Mouse (Mus musculus) cerebellum, postnatal 10 days (tissue): ENCODE results near the gene Atp8a2.
"Not testable (repeated sequence)": the region's sequence is repeated elsewhere in the genome, so short reads cannot be mapped to it uniquely, and the experiment has no call there.

Source experiments
- DNase-seq, 2 experiments: peaks; one replicate each; pipeline ENCODE4 v3.0.0; 2021; ENCODE audit warnings: mixed read lengths in 2 of 2

The Atp8a2 gene

DNA sequence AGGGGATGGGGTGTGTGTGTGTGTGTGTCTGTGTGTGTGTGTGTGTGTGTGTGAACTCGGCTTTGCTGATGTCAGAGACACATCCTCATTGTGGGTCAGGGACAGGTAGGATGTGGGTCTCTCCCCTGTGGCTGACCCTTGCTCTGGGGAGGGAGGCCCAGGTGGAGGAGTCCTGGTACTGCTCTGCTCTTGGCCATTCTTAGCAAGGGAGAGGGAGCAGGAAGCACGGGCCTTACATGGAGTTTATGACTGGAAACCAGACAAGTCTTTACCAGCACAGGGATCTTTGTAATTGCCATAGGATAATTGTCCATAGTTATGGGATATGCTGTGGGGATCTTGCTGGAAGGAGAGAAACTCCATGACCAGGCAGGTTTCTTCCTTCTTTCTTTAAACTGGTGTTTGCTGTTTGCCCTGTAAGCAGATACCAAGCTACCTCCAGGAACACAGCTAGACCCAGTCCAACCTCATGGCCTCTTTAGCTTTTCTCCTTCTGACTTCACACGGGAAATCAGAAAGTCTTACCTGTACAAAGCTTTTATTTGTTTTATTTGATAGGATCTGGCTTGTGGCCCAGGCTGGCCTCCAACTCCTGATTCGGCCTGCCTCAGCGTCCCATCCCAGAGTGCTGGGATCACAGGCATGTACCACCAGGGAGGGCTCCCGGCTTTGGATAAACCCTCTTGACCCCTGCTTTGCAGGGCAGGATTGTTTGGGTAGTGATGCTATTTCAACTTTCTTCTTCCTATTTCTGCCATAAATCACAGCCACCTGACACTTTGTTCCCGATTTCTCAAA, 557.9 kb downstream of the Atp8a2 start:
- DNase-seq = no peak

DNA sequence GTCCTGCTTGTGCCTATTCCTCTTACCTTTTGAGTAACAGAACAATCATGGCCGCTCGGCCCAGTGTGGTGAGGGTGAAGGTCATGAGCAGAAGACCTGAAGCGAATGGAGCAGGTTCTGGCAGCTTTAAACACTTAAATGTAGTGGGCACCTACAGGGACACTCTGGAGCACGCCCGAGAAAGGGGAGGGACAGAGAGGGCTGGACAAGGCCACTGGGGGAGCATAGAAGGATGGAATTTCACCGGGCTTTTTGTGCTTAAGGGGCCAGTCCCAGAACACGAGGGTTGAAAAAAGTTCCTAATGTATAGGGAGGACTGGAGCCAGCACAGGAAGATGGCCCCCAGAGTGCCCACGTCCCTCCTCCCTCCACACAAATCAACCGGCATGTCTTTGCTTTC, 563.0 kb downstream of the Atp8a2 start:
- DNase-seq = no peak

DNA sequence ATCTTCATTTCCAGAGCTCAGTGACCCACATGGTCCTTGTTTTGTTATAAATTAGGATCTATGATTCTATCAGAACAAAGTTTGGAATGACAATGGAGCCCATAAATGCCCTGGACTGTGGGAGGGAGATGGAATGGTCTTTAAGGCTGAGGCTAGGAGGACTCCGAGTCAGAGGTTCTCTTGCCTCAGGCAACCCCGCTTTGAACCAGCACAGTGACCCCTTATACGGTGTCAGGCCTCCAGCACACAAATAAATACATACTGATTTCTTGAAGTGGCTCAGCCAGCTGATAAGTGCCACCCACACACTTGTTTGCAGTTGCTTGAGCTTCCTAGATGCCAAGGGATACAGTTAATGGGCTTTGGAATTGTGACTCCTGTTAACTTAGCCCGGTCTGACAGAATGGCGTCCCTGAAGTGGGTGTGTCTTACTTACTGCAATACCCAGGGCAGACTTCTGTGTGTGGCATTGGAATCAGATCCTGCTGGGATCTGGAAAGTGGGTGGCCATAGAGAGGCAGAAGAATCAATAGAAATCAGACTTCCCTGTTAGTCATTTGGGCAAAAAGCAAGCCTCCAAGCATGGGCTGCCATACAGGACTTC, 563.6 kb downstream of the Atp8a2 start:
- no peak for DNase-seq

DNA sequence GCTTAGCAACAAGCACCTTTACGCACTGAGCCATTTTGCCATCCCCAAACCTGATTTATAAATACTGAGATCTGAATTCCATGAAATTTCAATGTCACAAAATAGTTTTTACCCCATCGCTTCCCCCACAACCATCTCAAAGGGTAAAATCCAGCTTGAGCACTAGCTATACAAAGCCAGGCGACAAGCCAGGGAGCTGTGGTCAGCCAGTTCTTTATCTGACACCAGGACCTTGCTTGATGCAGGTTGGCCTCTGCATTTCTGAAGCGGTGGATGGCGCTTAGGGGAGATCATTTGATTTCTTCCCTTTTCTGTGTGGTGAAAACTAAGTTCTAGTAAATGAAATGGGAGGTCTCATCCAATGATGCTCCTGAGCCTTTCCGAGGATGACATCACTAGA, 564.9 kb downstream of the Atp8a2 start:
- no peak for DNase-seq

DNA sequence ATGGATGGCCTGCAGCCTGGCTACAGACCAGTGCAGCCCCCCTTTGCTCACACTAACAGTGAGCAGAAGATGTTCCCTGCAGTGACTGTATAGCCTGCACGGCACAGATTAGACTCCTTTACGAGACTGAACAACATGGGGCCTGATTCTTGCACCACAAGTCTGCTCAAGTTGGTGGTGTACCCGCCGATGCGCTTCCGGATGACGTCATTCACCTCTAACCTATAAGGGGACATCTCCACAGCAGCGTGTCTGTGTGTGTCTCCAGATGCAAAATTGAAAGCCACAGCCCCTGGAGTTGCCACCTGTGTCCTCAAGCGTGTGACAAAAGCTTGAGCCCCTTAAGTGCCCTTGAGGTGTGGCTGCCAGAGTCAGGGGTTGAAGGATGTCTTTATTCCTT, 566.9 kb downstream of the Atp8a2 start:
- no peak for DNase-seq

DNA sequence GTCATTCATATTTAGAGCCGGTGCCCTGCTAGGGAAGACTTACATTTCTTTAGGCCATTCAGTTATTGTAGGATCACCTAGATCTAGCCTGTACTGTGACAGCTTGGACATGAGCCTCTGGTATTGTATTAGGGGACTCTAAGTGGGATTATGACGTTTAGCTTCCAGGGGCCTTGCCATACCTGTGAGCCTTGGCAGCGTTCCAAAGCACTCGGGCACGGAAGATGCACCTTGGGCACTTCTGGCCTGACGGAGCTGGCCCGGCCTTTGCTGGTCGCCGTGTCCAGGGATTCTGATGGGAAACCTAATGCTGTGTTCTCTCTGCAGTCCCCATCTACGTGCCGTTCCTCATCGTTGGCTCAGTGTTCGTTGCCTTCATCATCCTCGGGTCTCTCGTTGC, 567.7 kb downstream of the Atp8a2 start:
- peak; percentile 23 to 33 for DNase-seq

DNA sequence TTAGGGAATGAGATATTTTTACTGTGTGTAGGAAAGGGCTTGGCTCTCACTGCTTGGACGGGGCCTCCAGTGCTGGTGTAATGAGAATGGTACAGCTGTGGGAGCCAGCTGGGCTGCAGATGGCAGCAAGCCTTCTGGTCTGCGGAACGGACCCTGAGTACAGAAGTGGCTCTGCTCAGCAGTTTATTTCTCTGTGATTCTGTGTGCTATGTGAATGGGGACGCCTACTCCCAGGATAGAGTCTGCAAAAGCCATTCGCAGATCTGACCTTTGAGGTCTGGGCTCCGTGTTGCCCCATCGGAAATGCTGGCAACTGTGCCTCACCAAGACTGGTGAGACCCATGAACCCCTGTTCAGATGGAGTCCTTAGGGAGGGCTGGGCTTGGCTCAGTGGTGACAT, 569.2 kb downstream of the Atp8a2 start:
- peak; percentile 37 to 56 for DNase-seq

DNA sequence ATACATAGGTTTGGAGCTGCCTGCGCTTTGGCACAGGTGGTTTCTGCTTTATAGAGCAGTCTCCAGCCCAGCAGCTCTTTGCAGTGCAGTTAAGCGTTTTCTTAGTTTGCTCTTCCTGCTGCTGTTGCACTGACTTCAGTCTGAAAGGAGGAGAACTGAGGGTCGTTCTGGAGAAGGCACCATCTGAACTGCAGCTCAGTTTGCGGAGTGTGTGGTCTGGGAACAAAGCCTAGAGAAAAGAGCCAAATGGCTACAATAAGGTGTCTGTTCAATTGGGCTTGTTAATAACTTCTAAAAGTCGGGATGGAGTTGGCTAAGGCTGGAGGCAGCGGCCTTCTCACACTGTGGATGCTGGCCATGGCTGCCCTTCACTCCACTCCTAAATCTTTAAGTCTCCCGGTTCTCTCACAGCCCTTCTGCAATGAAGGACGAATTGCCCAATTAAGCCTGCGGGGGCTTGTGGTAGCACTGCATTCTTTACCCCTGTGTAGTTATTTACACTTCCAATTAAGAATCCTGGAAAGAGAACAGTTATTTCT, 569.8 kb downstream of the Atp8a2 start:
- DNase-seq = peak; percentile 28 to 32

DNA sequence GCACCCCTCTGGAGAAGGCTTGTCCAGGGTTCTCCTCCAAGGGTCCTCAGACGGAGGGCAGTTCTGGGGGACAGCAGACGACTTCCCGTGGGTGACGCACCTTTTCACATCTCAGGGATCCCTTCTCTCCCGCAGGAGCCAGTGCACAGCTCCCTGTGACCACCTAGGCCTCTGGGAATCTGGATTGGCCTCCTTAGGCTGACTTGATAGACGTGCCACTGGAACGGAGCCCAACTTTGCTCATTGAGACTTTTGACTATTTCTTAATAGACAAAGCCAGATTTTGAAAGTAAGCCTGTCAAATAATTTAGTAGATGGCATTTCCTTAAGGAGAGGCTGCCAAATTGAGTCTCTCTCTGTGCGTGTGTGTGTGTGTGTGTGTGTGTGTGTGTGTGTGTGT, 570.3 kb downstream of the Atp8a2 start:
- DNase-seq = peak; percentile 52 to 53

DNA sequence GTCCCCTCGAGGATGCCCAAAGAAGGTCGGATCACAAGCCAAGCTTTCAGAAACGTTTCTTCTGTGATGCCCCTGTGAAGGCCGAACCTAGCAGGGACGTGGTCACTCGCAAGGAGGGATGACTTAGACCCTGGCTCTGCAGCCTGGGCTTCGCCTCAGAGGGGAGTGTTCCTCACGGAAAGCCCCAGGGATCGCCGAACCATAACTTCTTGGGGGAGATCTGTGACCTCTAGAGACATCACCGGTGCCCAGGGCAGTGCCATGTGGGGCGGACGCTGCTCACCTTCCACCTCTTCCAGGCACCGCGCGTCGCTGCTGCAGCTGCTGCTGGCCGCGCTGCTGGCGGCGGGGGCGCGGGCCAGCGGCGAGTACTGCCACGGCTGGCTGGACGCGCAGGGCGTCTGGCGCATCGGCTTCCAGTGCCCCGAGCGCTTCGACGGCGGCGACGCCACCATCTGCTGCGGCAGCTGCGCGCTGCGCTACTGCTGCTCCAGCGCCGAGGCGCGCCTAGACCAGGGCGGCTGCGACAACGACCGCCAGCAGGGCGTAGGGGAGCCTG, 571.1 kb downstream of the Atp8a2 start:
- peak; percentile 77 to 85 for DNase-seq

DNA sequence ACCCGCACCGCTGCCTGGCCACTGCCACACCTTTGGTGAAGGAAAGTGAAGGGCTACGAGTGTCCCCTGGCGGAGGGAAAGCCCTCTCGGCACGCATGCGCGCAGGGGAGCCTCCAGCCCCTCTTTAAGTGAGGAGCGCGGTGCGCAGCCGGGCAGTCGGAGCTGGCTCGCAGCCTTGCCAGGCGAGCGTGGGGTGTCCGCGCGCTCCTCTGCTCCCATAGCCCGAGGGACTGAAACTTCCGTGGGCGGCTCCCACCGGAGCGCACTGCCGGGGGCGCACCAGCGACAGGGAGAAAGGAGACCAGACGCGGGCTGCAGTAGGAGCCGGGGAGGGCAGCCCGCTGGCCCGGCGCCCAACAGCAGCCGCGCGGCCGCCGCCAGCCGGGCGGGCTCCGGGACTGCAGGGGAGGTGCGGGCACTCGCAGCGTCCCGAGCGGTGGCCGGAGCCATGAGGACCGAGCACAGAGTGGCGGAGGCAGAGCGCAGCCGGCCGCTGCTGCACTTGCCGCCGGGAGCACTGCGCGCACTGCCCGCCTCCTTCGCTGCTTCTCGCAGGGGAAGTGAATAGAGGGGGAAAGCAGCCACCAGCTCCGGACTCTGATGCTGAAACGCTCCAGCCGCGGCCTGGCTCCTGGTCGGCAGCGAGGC, 571.7 kb downstream of the Atp8a2 start, which contains the start of gene Shisa2:
Shisa2 (plus strand) TSS at position 151 of the 648 bp plus-strand sequence.
- DNase-seq = peak; percentile 82 to 89

DNA sequence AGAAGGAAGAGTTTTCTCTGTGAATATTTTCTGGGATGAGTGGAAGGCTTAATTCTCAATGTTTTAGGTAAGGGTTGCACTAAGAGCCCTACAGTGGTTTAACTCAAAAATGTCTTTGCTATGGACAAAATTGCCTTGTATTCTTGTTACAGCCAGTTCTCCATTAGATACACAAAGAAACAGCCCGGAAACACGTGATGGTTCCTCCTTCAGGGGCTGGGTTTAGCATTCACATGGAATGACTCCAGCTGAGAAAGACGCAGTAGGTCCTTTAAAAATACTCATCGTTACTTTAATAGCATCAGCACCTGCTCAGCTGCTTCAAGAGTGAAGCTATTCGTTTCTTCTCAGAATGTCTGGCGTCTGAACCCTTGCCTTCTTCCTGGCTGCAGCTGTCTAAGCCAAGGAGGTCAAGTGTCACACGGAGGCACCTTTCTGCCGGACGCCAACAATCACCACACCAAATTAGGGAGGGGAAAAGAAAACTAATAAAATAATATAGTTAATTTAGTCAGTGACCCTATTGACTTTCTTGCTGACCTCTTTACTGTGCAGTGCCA, 572.6 kb downstream of the Atp8a2 start:
- DNase-seq = no peak

DNA sequence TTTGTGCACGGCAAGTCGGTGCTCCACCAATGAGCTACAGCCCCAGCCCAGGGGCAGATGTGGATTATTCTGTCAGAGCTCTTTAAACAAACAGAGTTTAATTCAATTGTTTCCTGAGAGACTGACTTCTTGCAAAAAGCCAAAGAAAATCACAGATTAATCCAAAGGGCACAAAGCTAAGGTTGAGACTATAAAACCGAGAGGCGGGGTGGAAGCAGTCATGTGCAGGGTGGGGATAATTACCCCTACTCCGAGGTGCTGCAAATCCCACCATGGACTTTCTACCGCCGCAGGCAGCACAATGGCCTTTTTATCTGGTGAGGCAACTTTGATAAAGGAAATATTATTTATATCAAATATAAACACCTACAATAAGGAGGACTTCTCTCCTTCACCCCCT, 580.2 kb downstream of the Atp8a2 start:
- DNase-seq = no peak

DNA sequence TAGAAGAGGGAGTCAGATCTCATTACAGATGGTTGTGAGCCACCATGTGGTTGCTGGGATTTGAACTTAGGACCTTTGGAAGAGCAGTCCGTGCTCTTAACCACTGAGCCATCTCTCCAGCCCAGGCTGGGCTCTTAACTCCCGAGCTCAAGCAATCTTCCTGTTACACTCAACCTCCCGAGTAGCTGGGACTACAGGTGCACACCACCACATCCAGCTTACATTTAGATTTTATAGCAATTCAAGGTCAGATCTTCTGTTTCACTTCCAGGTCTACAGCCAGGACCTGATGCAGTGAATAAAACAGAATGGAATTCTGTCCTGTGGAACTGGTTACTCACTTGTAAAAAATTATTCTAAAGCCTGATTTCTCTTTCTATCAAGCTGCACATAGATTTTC, 582.8 kb downstream of the Atp8a2 start:
- DNase-seq = not testable (repeated sequence)

DNA sequence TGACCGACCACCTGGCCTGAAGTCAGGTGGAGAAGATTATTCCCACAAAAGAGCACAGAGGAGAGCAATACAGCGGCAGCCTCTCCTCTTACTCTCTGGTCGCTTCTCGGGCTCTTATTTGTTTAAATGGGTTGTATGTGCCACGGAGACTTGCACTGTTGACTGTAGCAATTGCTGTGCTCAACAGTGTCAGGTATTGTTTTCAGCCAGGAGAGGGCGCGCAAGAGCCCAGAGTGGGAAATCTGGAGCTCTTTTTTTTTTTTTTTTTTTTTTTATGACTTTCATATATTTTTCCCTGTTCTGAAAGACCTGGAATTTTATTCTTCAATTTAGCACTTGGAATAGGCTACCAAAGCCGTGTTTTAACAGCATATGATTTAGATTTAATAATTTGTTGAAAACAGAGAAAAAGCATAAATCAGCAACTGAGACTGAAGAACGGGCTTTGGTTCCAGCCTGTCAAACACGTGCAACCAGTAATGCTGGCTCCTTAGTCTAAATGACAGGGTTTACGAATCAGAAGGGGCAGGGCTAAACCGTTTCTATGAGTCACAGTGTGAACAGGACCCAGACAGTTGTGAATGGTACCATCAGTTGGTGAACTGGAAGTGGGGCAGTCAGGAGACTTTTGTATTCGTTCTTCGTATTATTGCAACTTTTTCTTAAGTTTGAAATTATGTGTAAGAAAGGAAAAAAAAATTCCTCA, 583.9 kb downstream of the Atp8a2 start:
- DNase-seq = peak; percentile 88 to 90

DNA sequence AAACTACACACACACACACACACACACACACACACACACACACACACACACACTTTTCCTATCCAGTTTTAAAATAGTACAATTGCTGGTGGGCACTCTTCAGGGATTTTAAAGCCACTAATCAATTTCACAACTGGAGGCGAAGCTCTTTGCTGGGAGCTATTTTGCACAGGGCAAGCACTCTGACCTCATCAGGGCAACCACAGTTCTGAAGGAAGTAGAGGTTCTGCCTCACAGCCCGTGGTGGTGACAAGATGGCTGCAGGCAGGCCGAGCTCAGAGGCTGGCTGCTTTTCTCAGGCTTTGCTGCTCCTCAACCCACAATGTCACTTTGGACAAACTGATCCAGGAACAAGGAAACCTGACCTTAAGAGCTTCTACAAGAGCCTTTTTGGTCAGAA, 590.0 kb downstream of the Atp8a2 start:
- DNase-seq = no peak

DNA sequence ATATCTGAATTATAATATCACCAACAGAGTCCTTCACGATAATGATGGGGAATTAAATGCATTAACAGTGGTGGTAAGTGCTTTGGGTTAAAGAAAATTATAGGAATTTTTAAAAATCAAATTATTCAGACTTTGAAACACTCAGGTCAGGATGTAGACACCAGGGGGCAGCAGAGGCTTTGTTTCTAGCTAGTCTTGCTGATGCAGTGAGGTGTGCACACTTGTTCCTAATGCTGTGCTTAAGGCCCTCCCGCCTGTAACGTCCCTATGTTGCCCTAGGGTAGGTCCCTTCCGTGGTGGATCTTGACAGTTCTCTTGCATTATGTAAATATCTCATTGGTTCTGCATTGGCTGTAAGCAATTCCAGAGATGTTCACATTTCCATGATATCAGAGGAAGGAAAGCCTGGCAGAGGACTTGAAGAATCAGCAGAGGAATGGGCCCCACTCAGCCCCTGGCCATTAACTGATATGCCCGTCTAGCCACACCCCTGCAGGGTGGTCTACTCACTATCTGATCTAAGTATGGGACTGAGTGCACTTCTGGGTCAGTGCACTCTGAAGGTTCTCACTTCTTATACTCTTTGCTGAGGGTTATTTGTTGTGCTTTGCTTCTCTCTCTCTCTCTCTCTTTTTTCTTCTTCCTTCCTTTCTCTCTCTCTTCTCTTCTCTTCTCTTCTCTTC, 591.2 kb downstream of the Atp8a2 start:
- DNase-seq = peak; percentile 87 to 92

DNA sequence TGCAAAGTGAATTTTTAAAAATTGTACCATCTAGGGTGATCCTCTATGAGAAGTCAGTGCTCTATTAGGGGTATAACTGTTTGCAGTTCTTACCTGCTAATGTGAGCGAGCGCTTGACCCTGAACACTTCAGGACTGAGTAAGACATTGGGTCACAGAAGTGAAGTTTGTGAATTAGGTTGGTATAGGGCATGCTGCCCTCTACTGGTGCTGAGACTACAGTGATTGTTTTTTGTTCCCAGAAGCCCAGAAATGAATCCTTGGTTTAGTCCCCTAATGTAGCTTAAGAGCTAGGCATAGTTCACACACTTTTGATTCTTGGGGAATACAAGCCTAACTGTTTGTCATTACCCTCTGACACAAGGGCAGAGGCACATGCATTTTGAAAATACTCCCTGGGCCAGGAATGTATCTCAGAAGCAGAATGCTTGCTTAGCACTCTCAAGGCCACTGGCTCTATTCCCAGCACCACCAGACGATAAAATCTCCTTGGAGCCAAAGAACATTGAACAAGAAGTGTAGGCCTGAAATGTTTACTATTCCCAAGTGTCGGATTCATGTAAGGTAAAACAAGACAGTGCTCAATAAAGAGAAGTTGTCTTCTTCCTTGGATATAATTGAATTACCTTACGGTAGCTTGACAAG, 592.9 kb downstream of the Atp8a2 start:
- peak; percentile 47 to 52 for DNase-seq

DNA sequence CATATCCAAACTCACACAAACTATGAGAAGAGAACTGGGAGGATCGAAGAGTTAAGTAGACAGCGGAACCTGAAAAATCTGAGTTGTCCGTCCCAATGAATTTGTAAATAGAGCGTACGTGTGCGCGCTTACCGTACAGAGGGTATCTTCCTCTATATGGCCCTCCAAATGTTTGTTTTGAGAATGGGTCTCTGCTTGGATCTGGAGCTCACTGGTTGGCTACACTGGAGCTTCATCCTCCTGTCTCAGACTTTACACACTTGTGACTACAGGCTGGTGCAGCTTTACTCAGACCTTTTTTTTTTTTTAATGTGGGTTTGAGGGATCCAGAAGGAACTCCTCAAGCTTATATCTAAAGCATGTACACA, 598.7 kb downstream of the Atp8a2 start:
- no peak for DNase-seq

DNA sequence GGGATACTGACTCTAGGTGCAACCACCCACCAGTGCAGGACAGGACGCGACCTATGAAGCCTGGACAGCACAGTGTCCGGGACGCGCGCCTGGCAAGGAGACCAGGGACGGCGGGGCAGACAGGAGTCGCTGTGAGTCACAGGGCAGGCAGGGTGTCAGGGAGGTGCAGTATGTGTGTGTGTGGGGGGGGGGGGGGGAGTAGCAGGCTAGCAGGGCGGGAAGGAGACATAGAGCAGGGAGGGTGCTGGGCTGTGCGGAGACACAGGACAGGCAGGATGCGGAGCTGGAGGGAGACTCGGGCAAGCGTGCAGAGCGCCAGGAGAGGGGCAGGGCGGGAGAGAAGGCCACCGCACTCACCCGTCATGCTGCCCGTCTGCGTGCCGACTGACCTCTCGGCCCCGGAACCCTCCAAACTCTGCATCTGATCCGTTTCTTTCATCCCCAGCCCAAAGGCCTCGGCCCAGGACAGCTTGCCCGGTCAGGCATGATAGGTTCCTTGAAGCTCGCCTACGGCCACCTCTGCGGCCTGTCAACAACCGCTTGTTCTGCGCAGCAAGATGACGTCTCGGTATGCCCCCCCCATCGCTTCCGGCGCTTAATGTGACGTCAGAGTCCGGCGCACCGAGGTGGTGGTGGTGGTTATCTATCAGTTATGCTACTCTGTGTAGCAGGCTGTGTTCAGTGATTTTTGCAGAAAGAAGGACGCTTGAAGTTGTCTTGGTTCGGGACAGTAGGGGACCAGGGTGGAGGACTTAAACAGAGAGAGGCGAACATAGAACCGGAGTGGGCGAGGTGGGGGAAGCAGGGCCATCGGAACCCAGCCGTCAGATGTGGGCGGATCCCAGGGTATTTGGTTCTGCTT, 599.4 kb downstream of the Atp8a2 start, which contains the start of gene Cdadc1:
Cdadc1 (minus strand) TSS at position 562 of the 862 bp plus-strand sequence.
- DNase-seq = peak; percentile 98 to 99
